Mouse (Mus musculus) forebrain, embryonic 14.5 days (tissue): Measurements from ENCODE around the gene Gm45213. TPM values are rescaled to one million over a fixed set of nuclear protein-coding genes. Genes with fewer than 3 reads are reported as not detected.
A peak's percentile ranks its signal among the peaks of the same experiment; 100 is the strongest.

ENCODE experiments used
- ATAC-seq: fragments of 200-750 bp; cut with Nextera tagmentation; 2 replicates; pipeline ENCODE4 v1.8.0; 2017; ENCODE audit warnings: mild to moderate bottlenecking, moderate library complexity
- DNase-seq: peaks from one replicate; pipeline ENCODE4 v3.0.0-alpha.2; 2015; ENCODE audit warnings: low spot score
- H3K27ac ChIP-seq: fragments of 300-500 bp; sonication (generic); 2 replicates; pipeline ENCODE4 v1.5.1; 2014; ENCODE audit warnings: low read depth, mild to moderate bottlenecking, control low read depth, low read length, moderate library complexity
- H3K27me3 ChIP-seq: fragments of 300-500 bp; sonication (generic); replicated peaks from 2 replicates; pipeline ENCODE4 v1.6.1; 2014; ENCODE audit warnings: low read length, control low read depth, mixed read lengths; ENCODE audit not compliant: control insufficient read depth, insufficient read depth
- H3K36me3 ChIP-seq: fragments of 300-500 bp; sonication (generic); 2 replicates; pipeline ENCODE4 v1.6.1; 2014; ENCODE audit warnings: low read length, control low read depth; ENCODE audit not compliant: control insufficient read depth, insufficient read depth
- H3K4me1 ChIP-seq: fragments of 300-500 bp; sonication (generic); 2 replicates; pipeline ENCODE4 v1.6.1; 2014; ENCODE audit warnings: antibody characterized with exemption, low read length, control low read depth; ENCODE audit not compliant: control insufficient read depth, insufficient read depth
- H3K4me2 ChIP-seq: fragments of 300-500 bp; sonication (generic); 2 replicates; pipeline ENCODE4 v1.6.1; 2014; ENCODE audit warnings: mild to moderate bottlenecking, control low read depth, low read length
- H3K4me3 ChIP-seq: fragments of 300-500 bp; sonication (generic); 2 replicates; pipeline ENCODE4 v1.5.1; 2014; ENCODE audit warnings: low read depth, low read length, control low read depth
- H3K9ac ChIP-seq: fragments of 300-500 bp; sonication (generic); 2 replicates; pipeline ENCODE4 v1.6.1; 2014; ENCODE audit warnings: mild to moderate bottlenecking, low read length, control low read depth, moderate library complexity
- H3K9me3 ChIP-seq: fragments of 300-500 bp; sonication (generic); replicated peaks from 2 replicates; pipeline ENCODE4 v1.6.1; 2016; ENCODE audit warnings: low read length, control low read depth, mixed read lengths; ENCODE audit not compliant: control insufficient read depth
- WGBS: fragments of 180-500 bp; shearing (Covaris S2); extraction: QIAGEN DNeasy Blood & Tissue Kit; methylation state at CpG from one replicate; pipeline ENCODE4 v1.1.7; 2014; 5-methylcytosine and 5-hydroxymethylcytosine counted together
- polyA plus RNA-seq: library from polyadenylated mRNA; unstranded; fragments of >200 nt; fragmentation: Nextera tagmentation; extraction: Ambion mirVana; gene quantifications from 2 replicates; pipeline ENCODE4 v1.2.1, GENCODE M21; 2014

The Gm45213 gene
- polyA plus RNA-seq, 1 experiment from 2014 or later = not detected

DNA sequence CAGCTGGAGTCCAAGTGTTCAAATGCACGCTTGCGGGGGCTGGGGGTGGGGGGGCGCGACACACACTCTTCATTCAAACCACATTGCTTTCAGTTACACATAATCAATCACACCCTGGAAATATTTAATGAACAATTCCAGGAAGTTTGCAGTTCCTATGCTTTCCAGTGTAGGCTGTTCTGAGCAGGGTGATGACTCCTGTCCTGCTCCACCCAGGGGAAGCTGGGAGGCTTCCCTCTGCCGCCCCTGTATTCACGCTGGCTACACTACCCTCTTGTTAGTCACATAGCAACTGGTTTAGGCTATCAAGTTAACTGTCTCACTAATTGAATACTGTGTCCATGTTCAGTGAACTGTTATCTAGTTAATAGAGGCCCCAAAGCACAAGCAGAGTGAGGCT lies 32.9 kb upstream of the Gm45213 start:
- DNase-seq (no peak), ATAC-seq (no peak)
- Histone ChIP-seq H3K4me2 (no peak overlapping the region), H3K4me1 (no peaks in the 10 kb centered on the region), H3K27me3 (no peaks in the 10 kb centered on the region), H3K9ac (no peak overlapping the region), H3K36me3 (no peaks in the 10 kb centered on the region), H3K4me3 (no peak overlapping the region), H3K27ac (no peak overlapping the region), H3K9me3 (no peaks in the 10 kb centered on the region)
- 81% methylated on average over 6 of the region's 6 CpGs for WGBS

DNA sequence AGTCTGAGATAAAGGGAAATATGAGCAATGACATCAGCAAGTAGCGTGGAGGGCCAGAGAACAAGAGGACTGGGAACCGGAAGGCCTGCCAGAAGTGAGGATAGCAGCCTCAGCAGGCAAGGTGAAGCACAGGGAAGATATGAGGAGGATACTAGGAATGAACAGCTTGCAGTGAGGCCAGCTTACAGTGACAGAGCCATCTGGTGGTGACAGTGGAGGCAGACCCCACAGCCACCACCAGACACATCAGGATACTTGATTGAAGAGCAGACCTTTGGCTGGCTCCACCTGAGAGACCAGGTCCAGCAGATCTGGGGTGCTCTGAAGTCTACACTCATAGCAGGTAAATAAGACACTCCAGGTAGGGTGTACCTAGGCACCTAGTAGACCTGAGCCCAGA lies 15.7 kb upstream of the Gm45213 start:
- Histone ChIP-seq H3K9me3 (no peaks in the 10 kb centered on the region), H3K36me3 (no peaks in the 10 kb centered on the region), H3K4me1 (no peaks in the 10 kb centered on the region), H3K27me3 (no peaks in the 10 kb centered on the region), H3K4me2 (no peak overlapping the region), H3K27ac (no peak overlapping the region), H3K9ac (no peak overlapping the region), H3K4me3 (no peak overlapping the region)
- WGBS = 87% methylated on average over 2 of the region's 2 CpGs
- ATAC-seq (no peak), DNase-seq (no peak)

DNA sequence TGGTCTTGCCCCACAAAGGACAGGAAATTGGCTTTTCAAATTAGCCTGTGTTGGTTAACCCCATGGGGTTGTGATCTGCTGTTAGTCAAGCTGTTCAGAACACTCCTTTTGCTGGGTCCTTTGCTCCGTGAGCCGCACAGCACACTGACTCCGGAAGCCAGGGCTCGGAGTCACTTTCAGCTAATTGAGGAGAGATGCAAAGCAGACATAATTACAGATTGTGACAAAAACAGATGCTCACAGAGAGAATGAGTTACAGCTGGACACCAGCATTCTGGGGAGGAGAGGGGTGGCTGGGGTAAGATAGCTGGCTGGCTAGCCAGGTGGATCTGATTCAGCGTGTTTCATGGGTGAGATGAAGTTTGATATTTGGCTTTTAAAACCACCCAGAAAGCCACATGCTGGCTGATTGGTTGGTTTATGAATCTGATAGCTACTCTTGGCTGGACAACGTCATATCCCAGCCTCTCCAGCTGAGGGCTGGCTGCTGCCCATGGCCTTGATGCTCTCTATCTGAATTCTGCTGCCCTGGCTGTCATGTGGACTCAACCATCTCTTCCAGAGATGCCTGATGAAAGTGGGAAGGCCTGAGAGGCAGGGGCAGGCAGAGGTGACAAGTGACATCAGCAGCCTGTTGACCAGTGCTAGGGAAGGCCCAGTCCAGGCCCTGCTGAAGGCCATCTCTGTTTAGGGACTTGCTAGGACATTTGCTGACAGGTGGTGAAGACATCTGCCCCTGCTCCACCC lies 14.5 kb upstream of the Gm45213 start:
- Histone ChIP-seq H3K4me1 (no peaks in the 10 kb centered on the region), H3K27me3 (no peaks in the 10 kb centered on the region), H3K9me3 (no peaks in the 10 kb centered on the region), H3K4me3 (no peak overlapping the region), H3K9ac (no peak overlapping the region), H3K27ac (no peak overlapping the region), H3K36me3 (no peaks in the 10 kb centered on the region), H3K4me2 (no peak overlapping the region)
- ATAC-seq (no peak), DNase-seq (no peak)
- 64% methylated on average over 6 of the region's 6 CpGs for WGBS

DNA sequence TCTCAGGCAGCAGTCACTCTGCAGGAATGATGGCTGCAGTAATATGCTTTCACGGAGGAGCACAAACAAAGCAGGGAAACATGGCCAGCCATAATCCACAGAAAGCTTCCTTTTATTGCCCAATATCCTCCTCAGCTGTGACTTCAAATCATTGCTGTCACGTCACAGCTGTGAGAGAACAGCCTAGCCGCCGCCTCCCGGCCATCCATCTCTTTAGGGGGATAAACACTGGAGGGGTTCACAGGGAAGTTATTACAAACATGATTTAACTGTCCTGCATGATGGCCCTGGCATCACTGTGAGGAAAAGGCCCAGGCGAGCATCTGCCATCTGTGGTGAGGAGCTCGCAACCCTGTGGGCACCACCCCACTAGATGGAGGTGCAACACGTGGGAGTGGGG lies 6.6 kb upstream of the Gm45213 start:
- Histone ChIP-seq H3K9ac (no peak overlapping the region), H3K4me2 (no peak overlapping the region), H3K27ac (no peak overlapping the region), H3K36me3 (no peaks in the 10 kb centered on the region), H3K4me1 (no peaks in the 10 kb centered on the region), H3K9me3 (no peaks in the 10 kb centered on the region), H3K27me3 (no peaks in the 10 kb centered on the region), H3K4me3 (no peak overlapping the region)
- DNase-seq (no peak), ATAC-seq (no peak)
- WGBS = 80% methylated on average over 8 of the region's 8 CpGs

DNA sequence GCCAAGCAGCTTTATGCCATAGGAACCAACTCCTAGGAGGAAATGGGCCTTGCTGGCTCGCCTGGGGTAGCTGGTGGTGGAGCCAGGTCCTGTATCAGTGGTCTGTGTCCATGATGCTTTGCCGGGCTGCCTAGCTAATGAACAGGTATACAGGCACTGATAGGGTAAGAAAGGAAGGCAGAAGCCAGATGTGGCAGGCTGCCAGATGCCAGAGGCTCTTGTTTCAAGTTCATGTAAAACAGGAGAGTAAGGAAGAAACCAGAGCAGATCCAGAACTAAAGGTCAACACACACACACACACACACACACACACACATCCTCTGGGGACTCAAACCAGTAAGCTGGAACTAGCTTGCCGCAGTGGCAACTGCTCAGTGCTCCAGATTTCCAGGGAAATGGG lies 5.1 kb upstream of the Gm45213 start:
- Histone ChIP-seq H3K36me3 (no peaks in the 10 kb centered on the region), H3K4me3 (no peak overlapping the region), H3K4me2 (no peak overlapping the region), H3K27ac (no peak overlapping the region), H3K9me3 (no peaks in the 10 kb centered on the region), H3K4me1 (no peaks in the 10 kb centered on the region), H3K9ac (no peak overlapping the region), H3K27me3 (no peaks in the 10 kb centered on the region)
- 76% methylated on average over 3 of the region's 3 CpGs for WGBS
- ATAC-seq (no peak), DNase-seq (no peak)

DNA sequence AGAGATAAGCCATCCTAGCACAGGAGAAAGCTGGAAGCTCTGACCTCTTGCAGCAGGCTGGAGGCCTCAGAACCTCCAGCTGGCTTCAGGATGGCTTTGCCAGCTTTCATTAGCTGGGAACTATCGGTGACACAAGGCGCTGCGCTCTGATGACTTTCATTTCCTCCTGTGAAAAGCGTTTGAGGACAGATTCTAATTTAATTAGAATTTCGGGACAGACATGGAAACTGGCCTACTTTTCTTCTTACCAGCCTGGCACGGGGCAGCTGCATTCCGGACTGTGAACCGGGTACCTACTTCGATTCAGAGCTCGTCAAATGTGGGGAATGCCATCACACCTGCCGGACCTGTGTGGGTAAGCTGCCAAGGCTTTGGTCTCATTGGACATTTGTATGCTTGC lies 4.7 kb upstream of the Gm45213 start:
- Histone ChIP-seq H3K9ac (no peak overlapping the region), H3K4me3 (no peak overlapping the region), H3K4me2 (no peak overlapping the region), H3K27ac (no peak overlapping the region), H3K4me1 (no peaks in the 10 kb centered on the region), H3K9me3 (no peaks in the 10 kb centered on the region), H3K36me3 (no peaks in the 10 kb centered on the region), H3K27me3 (no peaks in the 10 kb centered on the region)
- 79% methylated on average over 11 of the region's 11 CpGs for WGBS
- DNase-seq (no peak), ATAC-seq (no peak)

DNA sequence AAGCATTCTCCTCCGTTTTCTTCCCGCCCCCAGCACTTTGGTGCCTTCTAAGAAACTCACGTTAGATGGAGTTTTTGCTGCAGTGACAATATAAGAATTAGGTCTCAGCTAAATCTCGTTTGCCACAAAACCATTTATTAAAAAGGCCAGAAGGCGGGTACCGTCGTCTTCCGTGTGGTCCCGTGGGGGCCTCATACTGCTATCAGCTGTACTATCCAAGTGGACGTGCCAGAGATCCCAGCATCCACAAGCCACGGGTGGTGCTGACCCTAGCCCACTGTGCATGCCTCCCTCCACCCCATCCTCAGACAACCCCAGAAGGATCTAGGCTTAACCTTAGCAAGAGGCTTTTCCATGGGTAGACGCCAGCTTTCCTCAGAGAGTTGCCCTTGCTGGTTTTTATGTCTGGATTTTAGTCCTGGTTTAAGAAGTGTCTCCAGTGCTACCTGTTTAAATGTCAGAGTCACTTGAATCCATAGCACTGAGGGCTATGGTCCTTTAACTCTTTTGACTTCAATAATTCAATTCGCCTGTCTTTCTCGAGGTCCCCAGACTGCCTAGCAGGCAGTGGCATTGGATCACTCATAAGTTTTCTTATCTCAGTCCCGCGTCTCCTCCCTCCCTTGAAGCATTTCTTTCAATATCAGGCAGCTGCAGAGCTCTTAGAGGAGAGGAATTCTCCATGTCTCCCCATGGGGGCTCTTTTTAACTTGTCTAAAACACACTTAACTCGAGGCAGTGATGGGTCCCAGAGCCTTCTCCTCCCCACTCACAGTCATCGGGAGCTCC lies 3.2 kb upstream of the Gm45213 start:
- Histone ChIP-seq H3K9me3 (no peaks in the 10 kb centered on the region), H3K4me2 (no peak overlapping the region), H3K36me3 (no peaks in the 10 kb centered on the region), H3K27me3 (no peaks in the 10 kb centered on the region), H3K4me1 (no peaks in the 10 kb centered on the region; the same call in 1 of the 2 replicates), H3K9ac (no peak overlapping the region), H3K4me3 (no peak overlapping the region), H3K27ac (no peak overlapping the region)
- no peak for ATAC-seq
- DNase-seq = no peak
- WGBS = 84% methylated on average over 18 of the region's 18 CpGs

DNA sequence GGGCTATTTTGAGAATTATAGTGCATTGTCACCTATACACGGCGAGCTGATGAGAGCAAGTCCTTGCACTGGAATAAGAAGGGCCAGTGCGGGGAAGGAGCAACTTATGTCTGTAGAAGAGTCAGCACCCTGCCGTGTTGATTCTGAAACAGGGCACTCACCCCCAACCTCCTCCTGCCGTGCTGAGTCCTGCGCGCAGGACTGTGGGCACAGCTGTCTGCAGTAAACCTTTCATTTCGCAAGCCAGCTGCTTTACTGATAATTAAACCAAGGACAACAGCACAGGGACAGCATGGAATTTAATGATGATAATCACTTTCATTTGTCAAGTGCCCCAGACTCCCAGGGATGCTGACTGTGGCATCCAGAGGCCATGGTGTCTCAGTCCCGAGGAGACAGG lies 1.2 kb downstream of the Gm45213 start:
- WGBS = 35% methylated on average over 9 of the region's 9 CpGs
- ATAC-seq = no peak
- no peaks in the 10 kb centered on the region for H3K9me3 ChIP-seq

More for the DNA sequence above, 1.2 kb downstream of the Gm45213 start:
- Histone ChIP-seq H3K9ac (no peak overlapping the region), H3K4me2 (no peak overlapping the region), H3K27ac (no peak overlapping the region), H3K36me3 (no peaks in the 10 kb centered on the region), H3K27me3 (no peaks in the 10 kb centered on the region), H3K4me3 (no peak overlapping the region), H3K4me1 (no peaks in the 10 kb centered on the region; the same call in 1 of the 2 replicates)
- DNase-seq = peak; percentile 8
